Mouse (Mus musculus) forebrain, embryonic 14.5 days (tissue): Measurements from ENCODE around the gene Hist2h2aa1. TPM values are rescaled to one million over a fixed set of nuclear protein-coding genes. Genes with fewer than 3 reads are reported as not detected.
"Not testable (repeated sequence)": the region's sequence is repeated elsewhere in the genome, so short reads cannot be mapped to it uniquely, and the experiment has no call there.

Source experiments
- ATAC-seq: fragments of 200-750 bp; cut with Nextera tagmentation; 2 replicates; pipeline ENCODE4 v1.8.0; 2017; ENCODE audit warnings: mild to moderate bottlenecking, moderate library complexity
- DNase-seq: peaks from one replicate; pipeline ENCODE4 v3.0.0-alpha.2; 2015; ENCODE audit warnings: low spot score
- H3K27ac ChIP-seq: fragments of 300-500 bp; sonication (generic); 2 replicates; pipeline ENCODE4 v1.5.1; 2014; ENCODE audit warnings: low read depth, mild to moderate bottlenecking, control low read depth, low read length, moderate library complexity
- H3K27me3 ChIP-seq: fragments of 300-500 bp; sonication (generic); replicated peaks from 2 replicates; pipeline ENCODE4 v1.6.1; 2014; ENCODE audit warnings: low read length, control low read depth, mixed read lengths; ENCODE audit not compliant: control insufficient read depth, insufficient read depth
- H3K36me3 ChIP-seq: fragments of 300-500 bp; sonication (generic); 2 replicates; pipeline ENCODE4 v1.6.1; 2014; ENCODE audit warnings: low read length, control low read depth; ENCODE audit not compliant: control insufficient read depth, insufficient read depth
- H3K4me1 ChIP-seq: fragments of 300-500 bp; sonication (generic); 2 replicates; pipeline ENCODE4 v1.6.1; 2014; ENCODE audit warnings: antibody characterized with exemption, low read length, control low read depth; ENCODE audit not compliant: control insufficient read depth, insufficient read depth
- H3K4me2 ChIP-seq: fragments of 300-500 bp; sonication (generic); 2 replicates; pipeline ENCODE4 v1.6.1; 2014; ENCODE audit warnings: mild to moderate bottlenecking, control low read depth, low read length
- H3K4me3 ChIP-seq: fragments of 300-500 bp; sonication (generic); 2 replicates; pipeline ENCODE4 v1.5.1; 2014; ENCODE audit warnings: low read depth, low read length, control low read depth
- H3K9ac ChIP-seq: fragments of 300-500 bp; sonication (generic); 2 replicates; pipeline ENCODE4 v1.6.1; 2014; ENCODE audit warnings: mild to moderate bottlenecking, low read length, control low read depth, moderate library complexity
- H3K9me3 ChIP-seq: fragments of 300-500 bp; sonication (generic); replicated peaks from 2 replicates; pipeline ENCODE4 v1.6.1; 2016; ENCODE audit warnings: low read length, control low read depth, mixed read lengths; ENCODE audit not compliant: control insufficient read depth
- WGBS: fragments of 180-500 bp; shearing (Covaris S2); extraction: QIAGEN DNeasy Blood & Tissue Kit; methylation state at CpG from one replicate; pipeline ENCODE4 v1.1.7; 2014; 5-methylcytosine and 5-hydroxymethylcytosine counted together
- polyA plus RNA-seq: library from polyadenylated mRNA; unstranded; fragments of >200 nt; fragmentation: Nextera tagmentation; extraction: Ambion mirVana; gene quantifications from 2 replicates; pipeline ENCODE4 v1.2.1, GENCODE M21; 2014

The Hist2h2aa1 gene
- polyA plus RNA-seq, 1 experiment from 2014 or later: 35.7 TPM

DNA sequence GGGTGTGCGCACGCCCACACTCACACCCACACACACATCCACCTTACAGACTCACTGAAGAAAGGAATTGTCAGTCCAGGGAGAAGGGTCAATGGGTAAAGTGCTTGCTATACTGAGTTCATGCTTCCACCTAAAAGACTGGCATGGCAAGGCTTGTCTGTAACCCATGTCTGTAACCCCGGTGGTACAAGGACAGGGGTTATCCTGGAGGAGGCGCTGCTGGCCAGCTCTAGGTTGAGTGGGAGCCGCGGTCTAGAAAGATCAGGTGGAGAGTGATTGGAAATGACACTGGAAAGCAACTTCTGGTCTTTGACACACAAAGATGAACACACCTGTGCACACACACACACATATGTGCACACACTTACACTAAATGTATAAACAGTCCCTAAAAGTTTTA is 35.4 kb downstream of the Hist2h2aa1 start:
- H3K9ac ChIP-seq: no peak overlapping the region
- no peaks in the 10 kb centered on the region for H3K36me3 ChIP-seq
- peaks cover 3% of the 10 kb centered on the region; the same call in 1 of the 2 replicates for H3K4me1 ChIP-seq
- 57% methylated on average over 6 of the region's 6 CpGs for WGBS
- ATAC-seq: no peak
- H3K4me2 ChIP-seq: no peak overlapping the region
- no peak overlapping the region for H3K4me3 ChIP-seq
- H3K27me3 ChIP-seq: no peaks in the 10 kb centered on the region
- DNase-seq: no peak
- no peak overlapping the region for H3K27ac ChIP-seq
- H3K9me3 ChIP-seq: no peaks in the 10 kb centered on the region

DNA sequence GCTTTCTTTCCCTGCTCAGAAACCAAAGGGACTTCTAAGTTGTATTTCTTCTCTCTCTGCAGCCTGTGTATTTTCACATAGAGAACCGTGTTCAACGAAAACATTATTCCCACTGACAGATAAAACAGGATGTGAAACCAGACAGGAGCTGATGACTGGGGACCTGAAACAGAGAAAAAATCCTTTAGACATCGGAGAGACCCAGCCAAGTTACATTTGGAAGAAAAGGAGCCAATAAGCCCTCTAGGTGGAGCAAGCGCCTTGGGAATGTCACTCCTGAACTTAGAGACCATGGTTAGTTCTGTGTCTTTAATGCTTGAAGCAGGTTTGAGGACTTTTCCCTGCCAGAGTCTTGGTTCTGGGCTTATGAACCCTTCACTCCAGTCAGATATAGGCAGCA is 39.2 kb downstream of the Hist2h2aa1 start:
- no peaks in the 10 kb centered on the region for H3K27me3 ChIP-seq
- no peak overlapping the region for H3K27ac ChIP-seq
- no peak overlapping the region for H3K4me2 ChIP-seq
- WGBS: 25% methylated on average over 4 of the region's 4 CpGs
- ATAC-seq (no peak), DNase-seq (peak; percentile 59)
- no peak overlapping the region for H3K9ac ChIP-seq
- no peak overlapping the region for H3K4me3 ChIP-seq
- no peaks in the 10 kb centered on the region for H3K9me3 ChIP-seq
- H3K4me1 ChIP-seq: no peaks in the 10 kb centered on the region
- H3K36me3 ChIP-seq: no peaks in the 10 kb centered on the region

DNA sequence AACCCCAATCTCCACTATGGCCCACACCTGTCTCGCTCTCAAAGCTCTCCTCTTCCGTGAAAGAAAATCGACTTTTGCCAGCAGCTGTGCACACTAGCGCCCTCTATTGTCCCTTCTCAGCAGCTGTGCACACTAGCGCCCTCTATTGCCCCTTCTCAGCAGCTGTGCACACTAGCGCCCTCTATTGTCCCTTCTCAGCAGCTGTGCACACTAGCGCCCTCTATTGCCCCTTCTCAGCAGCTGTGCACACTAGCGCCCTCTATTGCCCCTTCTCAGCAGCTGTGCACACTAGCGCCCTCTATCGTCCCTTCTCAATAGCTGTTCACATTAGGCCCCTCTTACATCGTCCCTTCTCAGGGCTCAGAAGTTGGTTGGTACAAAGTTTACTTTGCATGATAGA is 42.0 kb downstream of the Hist2h2aa1 start:
- H3K9ac ChIP-seq, ATAC-seq, H3K27me3 ChIP-seq, H3K36me3 ChIP-seq, H3K27ac ChIP-seq, DNase-seq, H3K4me3 ChIP-seq, H3K4me2 ChIP-seq, H3K9me3 ChIP-seq, H3K4me1 ChIP-seq: not testable (repeated sequence)
- WGBS: 89% methylated on average over 11 of the region's 11 CpGs

DNA sequence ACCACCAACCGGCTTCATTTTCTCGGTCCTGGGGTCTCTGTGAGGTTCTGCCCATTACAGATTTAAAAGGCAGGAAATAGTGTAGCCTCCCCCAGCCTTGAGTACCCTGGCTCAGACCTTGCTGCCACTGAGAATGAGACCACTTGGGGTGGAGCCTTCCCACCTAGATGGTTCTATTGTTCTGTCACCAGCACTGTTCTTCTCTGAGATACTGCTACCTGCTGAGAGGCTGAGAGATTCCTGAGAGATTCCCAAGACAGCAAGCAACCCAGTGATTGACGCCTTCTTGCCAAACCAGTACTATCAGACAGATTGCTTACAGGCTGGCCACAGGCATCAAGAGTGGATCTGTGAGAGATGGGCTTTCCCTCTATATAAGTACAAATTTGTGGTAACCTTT is 43.9 kb downstream of the Hist2h2aa1 start:
- H3K4me1 ChIP-seq: no peaks in the 10 kb centered on the region
- H3K27ac ChIP-seq: no peak overlapping the region
- no peak overlapping the region for H3K9ac ChIP-seq
- no peaks in the 10 kb centered on the region for H3K27me3 ChIP-seq
- no peaks in the 10 kb centered on the region for H3K36me3 ChIP-seq
- ATAC-seq (no peak), DNase-seq (no peak)
- H3K4me3 ChIP-seq: no peak overlapping the region
- H3K9me3 ChIP-seq: no peaks in the 10 kb centered on the region
- H3K4me2 ChIP-seq: no peak overlapping the region
- 79% methylated on average over 3 of the region's 3 CpGs for WGBS

DNA sequence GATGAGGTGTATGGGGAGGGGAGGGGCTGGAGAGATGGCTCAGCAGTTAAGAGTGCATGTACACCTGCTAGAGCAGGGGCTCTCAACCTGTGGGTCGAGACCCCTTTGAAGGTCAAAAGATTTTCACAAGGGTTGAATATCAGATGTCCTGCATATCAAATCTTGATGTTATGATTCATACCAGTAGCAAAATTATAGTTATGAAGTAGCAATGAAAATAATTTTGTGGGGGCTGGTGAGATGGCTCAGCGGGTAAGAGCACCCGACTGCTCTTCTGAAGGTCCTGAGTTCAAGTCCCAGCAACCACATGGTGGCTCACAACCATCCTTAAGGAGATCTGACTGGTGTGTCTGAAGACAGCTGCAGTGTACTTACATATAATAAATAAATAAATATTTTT is 45.4 kb downstream of the Hist2h2aa1 start:
- 99% methylated on average over 3 of the region's 3 CpGs for WGBS
- not testable (repeated sequence) for ATAC-seq, H3K9me3 ChIP-seq

DNA sequence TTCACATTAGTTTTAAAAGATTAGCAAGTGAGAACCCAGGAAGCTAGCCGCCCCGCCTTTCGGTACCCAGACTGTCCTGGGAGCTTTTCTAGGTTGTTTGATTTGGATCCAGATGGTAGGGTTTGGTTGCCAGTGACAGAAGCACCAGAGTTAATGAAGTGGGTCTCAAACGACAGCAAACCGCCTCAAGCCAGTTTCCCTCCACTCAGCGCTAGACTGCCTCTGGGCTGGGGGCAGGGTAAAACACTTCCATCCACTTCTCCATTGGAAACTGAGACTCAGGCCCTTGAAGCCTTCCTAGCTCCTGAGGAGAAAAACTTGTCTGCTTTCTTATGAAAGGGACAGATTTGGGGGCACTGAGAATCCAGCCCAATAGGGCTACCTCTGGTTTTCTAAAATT is 47.3 kb downstream of the Hist2h2aa1 start:
- Histone ChIP-seq H3K27ac (no peak overlapping the region), H3K9ac (no peak overlapping the region), H3K4me2 (no peak overlapping the region), H3K27me3 (no peaks in the 10 kb centered on the region), H3K4me1 (no peaks in the 10 kb centered on the region), H3K36me3 (no peaks in the 10 kb centered on the region), H3K4me3 (no peak overlapping the region), H3K9me3 (no peaks in the 10 kb centered on the region)
- no peak for DNase-seq
- 75% methylated on average over 6 of the region's 6 CpGs for WGBS
- no peak for ATAC-seq

More for the DNA sequence above, 45.4 kb downstream of the Hist2h2aa1 start:
- not testable (repeated sequence) for H3K27me3 ChIP-seq, H3K4me2 ChIP-seq, H3K4me1 ChIP-seq, H3K9ac ChIP-seq, H3K4me3 ChIP-seq, H3K27ac ChIP-seq, DNase-seq, H3K36me3 ChIP-seq

DNA sequence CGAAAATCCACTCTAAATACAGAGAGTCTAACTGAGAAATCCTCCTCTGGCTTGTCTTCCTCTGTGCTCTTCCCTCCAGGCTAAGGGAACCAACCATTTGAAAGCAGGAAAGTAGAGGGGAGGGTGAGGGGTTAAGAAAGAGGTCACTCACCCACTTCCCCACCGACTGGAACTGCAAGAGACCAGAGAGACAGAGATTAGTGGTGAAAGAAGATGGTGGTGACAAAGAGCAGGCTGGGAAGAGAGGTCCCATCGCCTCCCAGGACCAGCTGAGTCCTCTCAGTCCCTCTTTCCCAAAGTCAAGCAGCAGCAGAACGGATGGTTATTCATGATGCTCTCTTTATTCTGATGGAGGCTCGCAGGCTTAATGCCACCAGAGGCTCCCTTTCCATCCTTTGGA is 48.1 kb downstream of the Hist2h2aa1 start:
- Histone ChIP-seq H3K4me1 (no peaks in the 10 kb centered on the region), H3K9ac (no peak overlapping the region), H3K4me3 (no peak overlapping the region), H3K27me3 (no peaks in the 10 kb centered on the region), H3K4me2 (no peak overlapping the region), H3K36me3 (no peaks in the 10 kb centered on the region), H3K27ac (no peak overlapping the region), H3K9me3 (no peaks in the 10 kb centered on the region)
- no peak for ATAC-seq
- WGBS: 47% methylated on average over 5 of the region's 5 CpGs
- no peak for DNase-seq

DNA sequence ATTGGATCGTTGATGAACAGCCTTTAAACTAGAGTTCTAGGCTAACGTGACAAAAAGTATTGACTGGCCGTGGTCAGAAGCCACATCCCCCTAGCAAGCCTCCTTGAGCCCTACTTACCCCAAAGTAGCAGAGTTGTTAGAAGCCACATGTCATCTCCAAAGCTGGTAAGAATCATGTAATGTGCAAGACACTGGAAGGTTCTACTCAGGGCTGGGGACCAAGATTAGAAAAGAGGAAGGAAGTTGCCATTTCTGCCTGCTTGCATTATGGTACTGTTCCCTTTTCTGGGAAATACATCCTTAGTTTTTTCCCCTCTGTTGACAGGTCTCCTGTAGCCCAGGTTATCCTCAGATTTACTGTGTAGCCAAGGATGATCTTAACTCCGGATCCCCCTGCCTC is 48.5 kb downstream of the Hist2h2aa1 start, which contains the start of gene Fcgr1:
Gene Fcgr1, minus strand, starts transcription at position 183 of the 400 bp plus-strand sequence.
- no peak for ATAC-seq
- Histone ChIP-seq H3K9me3 (no peaks in the 10 kb centered on the region), H3K27ac (no peak within 1 kb of the TSS), H3K9ac (no peak within 1 kb of the TSS), H3K27me3 (no peaks in the 10 kb centered on the region), H3K4me2 (no peak within 1 kb of the TSS), H3K36me3 (no peaks in the 10 kb centered on the region), H3K4me1 (no peaks in the 10 kb centered on the region), H3K4me3 (no peak within 1 kb of the TSS)
- 82% methylated on average over 4 of the region's 4 CpGs for WGBS
- DNase-seq: no peak
